Mouse (Mus musculus): ENCODE results near the gene Rab11b. TPM values are rescaled to one million over a fixed set of nuclear protein-coding genes. Genes with fewer than 3 reads are reported as not detected.

Gene Rab11b
- total RNA-seq (2021): 100 to 1,000 TPM; 341 to 345 TPM
- long read RNA-seq, full-length matches to known transcripts: 306 of 323 reads
- long read RNA-seq, partial matches to known transcripts: 7 of 323 reads
- long read RNA-seq, other reads (novel, unspliced or antisense): 10 of 323 reads

- peak; percentile 100 for DNase-seq (ENCODE audit: low spot score in 2 of 2)
Observed at GRCm38 (mm10) chr17:33760255-33761165, at the start of gene Rab11b. Gene Rab11b, minus strand, starts transcription at chr17:33760530.

- DNase-seq (ENCODE audit: low spot score in 2 of 2): no peak
Observed at GRCm38 (mm10) chr17:33808192-33808591, 47.9 kb upstream of the Rab11b start.

DNA sequence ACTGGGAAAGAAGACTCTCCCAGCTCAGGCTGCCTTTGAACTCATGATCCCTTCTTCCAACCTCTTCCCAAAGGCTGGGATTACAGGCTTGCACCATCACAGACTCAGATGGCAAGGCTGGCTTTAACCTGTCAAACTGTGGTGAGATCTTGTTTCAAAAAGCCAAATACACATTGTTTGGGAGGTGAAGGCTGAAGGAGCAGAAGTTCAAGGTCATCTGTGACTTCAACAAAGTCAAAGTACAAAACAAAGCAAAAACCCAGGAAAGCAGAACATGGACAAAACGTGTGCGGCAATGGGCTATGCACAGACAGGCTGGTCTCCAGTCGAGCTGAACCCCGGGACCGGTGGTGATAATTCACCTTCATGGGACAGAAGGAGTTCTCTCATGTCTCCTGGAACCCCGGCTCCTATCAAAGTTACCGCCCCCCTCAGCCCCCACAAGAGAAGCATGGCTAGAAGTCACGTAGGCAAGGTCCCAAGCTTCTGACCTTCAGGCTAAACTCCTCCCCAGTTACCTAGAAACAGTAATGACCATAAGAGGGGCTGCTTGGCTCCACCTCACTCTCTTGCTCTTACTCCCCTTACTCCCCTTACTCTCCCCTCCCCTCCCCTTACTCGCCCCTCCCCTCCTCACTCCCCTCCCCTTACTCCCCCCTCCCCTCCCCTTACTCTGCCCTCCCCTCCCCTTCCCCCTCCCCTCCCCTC, 47.0 kb upstream of the Rab11b start:
- DNase-seq (ENCODE audit: low spot score in 2 of 2): no peak

GRCm38 (mm10) chr17:33804745-33805144, 44.4 kb upstream of the Rab11b start:
- no peak for DNase-seq (ENCODE audit: low spot score in 2 of 2)

DNA sequence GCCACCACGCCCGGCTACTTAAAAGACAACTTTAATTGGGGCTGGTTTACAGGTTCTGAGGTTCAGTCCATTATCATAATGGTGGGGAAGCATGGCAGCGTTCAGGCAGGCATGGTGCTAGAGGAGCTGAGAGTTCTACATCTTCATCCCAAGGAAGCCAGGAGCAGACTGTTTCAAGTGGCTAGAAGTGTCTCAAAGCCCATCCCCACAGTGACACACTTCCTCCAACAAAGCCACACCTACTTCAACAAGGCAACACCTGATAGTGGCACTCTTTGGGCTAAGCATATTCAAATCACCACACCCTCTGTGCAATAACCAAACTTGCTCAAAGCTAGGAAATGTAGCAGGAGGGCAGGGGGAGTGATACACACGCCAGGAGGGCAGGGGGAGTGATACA, 43.9 kb upstream of the Rab11b start:
- DNase-seq (ENCODE audit: low spot score in 2 of 2): no peak

DNA sequence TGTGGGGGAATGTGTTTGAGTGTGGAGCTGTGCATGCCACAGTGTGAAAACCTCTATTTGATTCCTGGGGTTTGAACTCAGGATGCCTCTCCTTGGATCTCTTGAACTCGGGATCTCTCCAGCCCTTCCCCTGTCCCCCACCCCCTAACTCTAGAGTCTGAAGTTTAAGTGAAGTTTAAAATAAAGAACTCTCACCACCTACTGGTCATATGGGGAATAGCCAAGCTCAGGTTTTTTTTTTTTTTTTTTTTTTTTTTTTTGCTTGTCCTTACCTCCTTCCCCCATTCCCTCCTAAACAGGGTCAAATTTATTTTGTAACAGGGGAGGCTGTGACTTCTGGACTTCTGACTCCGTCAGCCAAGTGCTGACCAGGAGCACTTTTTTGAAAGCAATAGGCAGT, 41.9 kb upstream of the Rab11b start:
- DNase-seq (ENCODE audit: low spot score in 2 of 2): no peak

DNA sequence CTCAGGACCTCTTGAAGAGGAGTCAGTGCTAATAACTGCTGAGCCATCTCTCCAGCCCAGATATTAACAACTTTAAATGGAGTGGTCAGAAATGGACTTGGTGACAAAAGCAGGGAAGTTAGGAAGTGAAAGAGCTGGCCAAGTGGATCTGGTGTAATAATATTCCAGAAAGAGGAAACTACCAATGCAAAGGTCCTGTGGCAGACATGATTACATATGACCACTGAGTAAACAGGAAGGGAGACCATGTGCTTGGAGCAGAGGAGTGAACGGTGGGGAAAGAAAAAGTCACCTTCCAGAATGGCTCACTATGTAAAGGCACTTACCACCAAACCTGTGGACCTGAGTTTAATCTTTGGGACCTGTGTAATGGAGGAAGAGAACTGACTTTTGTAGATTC, 38.9 kb upstream of the Rab11b start:
- DNase-seq (ENCODE audit: low spot score in 2 of 2): no peak

DNA sequence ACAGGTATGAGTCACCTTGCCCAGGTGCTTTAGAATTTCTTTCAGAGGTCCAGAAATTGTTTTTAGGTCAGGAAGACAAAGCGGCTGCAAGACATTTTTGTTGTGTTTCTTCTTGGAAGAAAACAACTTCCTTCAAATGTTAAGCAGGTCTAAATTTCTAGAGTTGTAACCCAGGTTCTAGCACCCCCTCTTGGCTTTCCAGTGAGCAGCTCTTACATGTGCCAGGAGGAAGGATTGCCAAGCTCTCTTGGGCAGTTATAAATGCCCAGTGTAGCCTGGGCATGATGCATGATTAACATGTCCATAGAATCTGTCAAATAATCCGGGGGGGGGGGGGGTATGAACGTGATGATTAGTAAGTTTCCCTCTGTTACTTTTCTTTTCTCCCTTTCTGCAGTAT, 38.0 kb upstream of the Rab11b start:
- peak in 1 of 2 experiments; percentile 6 for DNase-seq (ENCODE audit: low spot score in 2 of 2)

- DNase-seq (ENCODE audit: low spot score in 2 of 2): no peak
Observed at GRCm38 (mm10) chr17:33788732-33789131, 28.4 kb upstream of the Rab11b start.

DNA sequence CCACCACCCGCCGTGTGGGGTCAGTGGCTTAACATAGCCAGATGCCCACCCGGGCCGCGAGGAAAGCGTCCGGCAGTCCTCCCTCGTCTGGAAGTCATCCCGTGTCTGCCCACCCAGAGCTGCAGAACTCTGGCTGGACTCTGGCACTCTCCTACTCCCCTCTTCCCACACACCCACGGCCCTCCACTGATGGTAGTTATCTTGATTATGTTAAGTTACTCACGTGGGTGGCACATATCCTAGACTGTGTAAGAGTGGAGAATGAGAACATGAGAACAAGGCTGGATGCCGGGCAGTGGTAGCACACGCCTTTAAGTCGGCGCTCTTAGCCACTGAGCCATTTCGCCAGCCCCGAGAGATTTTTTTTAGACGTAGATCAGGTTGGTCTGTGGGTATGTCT, 26.0 kb upstream of the Rab11b start:
- no peak for DNase-seq (ENCODE audit: low spot score in 2 of 2)

DNA sequence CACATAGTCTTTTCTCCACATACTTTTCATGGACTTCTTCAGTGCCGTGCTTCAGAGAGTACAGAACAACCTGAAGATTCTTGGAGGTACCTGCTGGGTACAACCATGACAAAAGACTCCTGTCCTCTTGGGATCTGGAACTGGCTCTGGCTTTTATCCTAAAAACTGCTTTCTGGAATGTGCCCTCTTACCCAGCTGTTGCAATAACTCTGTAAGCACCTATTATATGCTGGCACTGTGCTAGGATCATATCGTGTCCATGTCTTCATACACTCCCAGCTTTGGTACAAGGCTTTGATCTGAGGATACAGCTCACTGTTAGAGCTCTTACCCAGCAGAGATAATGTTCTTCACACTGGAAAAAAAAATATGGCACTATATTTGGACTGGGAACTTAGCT, 24.6 kb upstream of the Rab11b start:
- no peak for DNase-seq (ENCODE audit: low spot score in 2 of 2)

- DNase-seq (ENCODE audit: low spot score in 2 of 2): no peak
Observed at GRCm38 (mm10) chr17:33783408-33783807, 23.1 kb upstream of the Rab11b start.

DNA sequence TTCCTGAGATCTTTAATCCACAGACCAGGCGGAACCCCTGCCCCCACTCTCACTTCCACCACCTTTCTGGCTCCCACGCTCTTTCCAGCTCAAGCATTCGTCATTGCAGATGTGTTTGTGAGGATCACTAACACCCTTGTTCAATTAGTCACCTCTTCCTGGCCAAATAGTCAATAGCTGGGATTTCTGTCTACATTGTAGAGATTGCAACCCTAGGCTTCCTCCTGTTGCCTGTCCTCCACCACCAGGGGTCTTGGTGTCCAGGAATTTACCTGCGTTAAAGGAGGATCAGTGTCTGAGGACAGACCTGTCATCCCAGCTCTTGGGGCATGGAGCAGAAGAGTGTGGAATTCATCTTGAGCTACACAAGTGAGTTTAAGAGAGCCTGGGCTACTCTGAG, 21.7 kb upstream of the Rab11b start:
- DNase-seq (ENCODE audit: low spot score in 2 of 2): no peak

- peak; percentile 31 to 35 for DNase-seq (ENCODE audit: low spot score in 2 of 2)
Observed at GRCm38 (mm10) chr17:33781124-33781977, 21.0 kb upstream of the Rab11b start, which contains the start of gene Angptl4. Gene Angptl4, minus strand, starts transcription at chr17:33781830.

- no peak for DNase-seq (ENCODE audit: low spot score in 2 of 2)
Observed at GRCm38 (mm10) chr17:33780431-33780830, 20.1 kb upstream of the Rab11b start.

GRCm38 (mm10) chr17:33779967-33780295, 19.6 kb upstream of the Rab11b start:
- no peak for DNase-seq (ENCODE audit: low spot score in 2 of 2)

DNA sequence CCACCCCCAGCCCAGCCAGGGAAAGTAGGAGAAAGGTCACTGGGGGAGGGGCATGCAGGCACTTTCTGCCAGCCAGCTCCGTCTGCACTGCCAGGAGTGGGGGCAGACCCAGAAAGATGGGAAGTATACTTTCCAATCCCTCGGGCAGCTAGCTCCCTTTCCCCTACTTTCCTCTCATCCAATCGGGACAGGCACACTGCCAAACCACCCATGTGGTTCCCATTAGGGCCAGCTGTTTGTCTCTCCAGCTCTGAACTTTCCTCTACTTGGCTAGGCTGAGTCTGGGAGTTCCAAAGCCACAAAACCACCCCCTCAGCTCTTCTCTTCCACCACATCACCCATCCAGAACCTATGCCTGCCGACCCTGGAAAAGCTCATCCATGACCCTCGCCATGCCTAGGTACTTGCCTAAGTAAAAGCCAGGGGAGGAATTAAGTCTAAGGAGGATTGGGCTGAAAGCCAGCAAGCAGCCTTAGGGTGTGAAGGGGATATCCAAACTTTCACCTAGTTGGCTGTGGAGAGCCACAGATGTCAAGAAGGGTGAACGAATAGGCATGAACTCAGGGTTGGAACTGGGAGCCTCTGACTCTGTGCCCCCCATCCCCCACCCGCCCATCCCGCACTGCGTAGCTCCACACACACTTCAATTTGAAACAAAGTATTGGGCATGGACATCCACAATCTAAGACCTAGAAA, 19.1 kb upstream of the Rab11b start:
- peak; percentile 81 to 91 for DNase-seq (ENCODE audit: low spot score in 2 of 2)

DNA sequence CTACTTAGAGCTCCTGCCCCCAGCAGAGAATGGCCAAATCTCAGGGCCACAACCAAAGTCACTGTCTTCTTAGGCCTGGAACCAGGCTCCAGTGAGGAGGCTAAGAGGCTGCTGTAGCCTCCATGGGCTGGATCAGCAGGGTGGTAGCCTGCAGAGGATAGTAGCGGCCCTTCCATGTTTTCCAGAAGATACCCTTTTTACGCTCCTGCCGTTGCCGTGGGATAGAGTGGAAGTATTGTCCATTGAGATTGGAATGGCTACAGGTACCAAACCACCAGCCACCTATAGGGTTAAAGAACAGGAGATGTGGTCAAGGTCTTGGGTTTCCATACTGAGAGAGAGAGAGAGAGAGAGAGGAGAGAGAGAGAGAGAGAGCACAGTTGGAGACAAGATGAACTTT, 15.0 kb upstream of the Rab11b start:
- no peak for DNase-seq (ENCODE audit: low spot score in 2 of 2)

DNA sequence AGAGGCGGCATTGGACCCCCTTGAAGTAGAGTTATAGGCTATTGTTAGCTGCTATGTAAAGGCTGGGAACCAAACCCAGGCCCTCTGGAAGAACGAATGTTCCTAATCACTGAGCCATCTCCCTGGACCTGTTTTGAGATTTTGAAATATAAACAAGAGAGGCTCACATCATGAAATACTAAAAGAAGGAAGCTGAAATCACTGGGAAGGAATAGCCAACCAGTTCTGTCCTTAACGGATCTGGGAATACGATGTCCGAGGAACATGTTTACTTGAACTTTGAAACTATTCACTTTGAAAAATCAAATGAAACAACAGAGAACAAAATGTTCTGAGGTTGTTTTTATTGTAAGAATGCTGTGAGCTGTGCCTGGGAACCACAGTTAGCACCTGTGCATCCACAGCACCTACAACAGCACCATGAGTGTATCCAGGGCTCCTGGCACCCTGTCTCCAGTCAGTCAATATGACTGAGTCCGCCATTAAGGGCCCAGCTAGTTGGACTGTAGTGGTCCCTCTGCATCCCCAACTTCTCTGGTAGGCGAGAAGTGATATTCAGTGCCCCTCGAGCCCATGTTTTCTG, 14.3 kb upstream of the Rab11b start:
- no peak for DNase-seq (ENCODE audit: low spot score in 2 of 2)

DNA sequence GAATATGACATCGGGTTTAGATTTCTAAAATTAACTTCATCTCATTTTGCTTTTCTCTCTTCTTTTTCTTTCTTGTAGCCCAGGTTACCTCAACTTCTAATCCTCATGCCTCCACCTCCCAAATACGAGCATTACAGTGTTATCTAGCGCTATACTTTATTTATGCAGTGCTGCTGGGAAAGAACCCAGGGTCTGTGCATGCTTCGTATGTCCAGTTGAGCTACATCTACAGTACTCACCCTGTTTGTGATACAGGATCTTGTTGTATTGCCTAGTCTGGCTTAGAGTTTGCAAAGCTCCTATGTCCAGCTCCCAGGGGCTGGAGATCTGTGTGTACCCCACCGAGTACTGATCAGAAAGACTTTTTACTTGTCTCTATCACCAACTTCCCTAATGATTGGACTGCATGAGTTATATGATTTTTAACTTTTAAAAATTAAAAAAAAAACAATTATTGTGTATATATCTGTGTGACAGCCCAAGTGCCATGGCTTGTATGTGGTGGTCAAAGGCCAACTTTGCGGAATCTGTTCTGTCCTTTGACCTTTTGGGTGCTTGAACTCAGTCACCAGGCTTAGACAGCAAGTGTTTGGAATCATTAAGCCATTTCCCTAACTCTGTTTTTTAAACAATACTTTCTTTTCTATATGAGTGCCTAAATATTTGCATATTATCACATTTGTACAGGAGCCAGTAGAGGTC, 13.7 kb upstream of the Rab11b start:
- DNase-seq (ENCODE audit: low spot score in 2 of 2): no peak
